Mouse (Mus musculus) embryonic facial prominence, embryonic 14.5 days (tissue): ENCODE results near the gene Mpv17. TPM values are rescaled to one million over a fixed set of nuclear protein-coding genes. Genes with fewer than 3 reads are reported as not detected.

Experiments used
- ATAC-seq: fragments of 200-750 bp; cut with Nextera tagmentation; 2 replicates; pipeline ENCODE4 v1.8.0; 2017; ENCODE audit warnings: low read depth, moderate number of reproducible peaks, moderate TSS enrichment
- DNase-seq: peaks from one replicate; pipeline ENCODE4 v3.0.0-alpha.2; 2015; ENCODE audit warnings: low spot score
- H3K27ac ChIP-seq: fragments of 300-500 bp; sonication (generic); replicated peaks from 2 replicates; pipeline ENCODE4 v1.5.1; 2014; ENCODE audit warnings: low read depth, mild to moderate bottlenecking, low read length, moderate library complexity
- H3K27me3 ChIP-seq: fragments of 300-500 bp; sonication (generic); replicated peaks from 2 replicates; pipeline ENCODE4 v1.6.1; 2014; ENCODE audit warnings: low read length; ENCODE audit not compliant: control insufficient read depth, insufficient read depth
- H3K36me3 ChIP-seq: fragments of 300-500 bp; sonication (generic); 2 replicates; pipeline ENCODE4 v1.6.1; 2014; ENCODE audit warnings: low read length, mixed read lengths; ENCODE audit not compliant: control insufficient read depth, insufficient read depth
- H3K4me1 ChIP-seq: fragments of 300-500 bp; sonication (generic); 2 replicates; pipeline ENCODE4 v1.6.1; 2014; ENCODE audit warnings: antibody characterized with exemption, low read length; ENCODE audit not compliant: control insufficient read depth, insufficient read depth
- H3K4me2 ChIP-seq: fragments of 300-500 bp; sonication (generic); 2 replicates; pipeline ENCODE4 v1.6.1; 2014; ENCODE audit warnings: low read depth, mild to moderate bottlenecking, low read length, moderate library complexity, mixed read lengths
- H3K4me3 ChIP-seq: fragments of 300-500 bp; sonication (generic); 2 replicates; pipeline ENCODE4 v1.5.1; 2014; ENCODE audit warnings: low read depth, mild to moderate bottlenecking, low read length
- H3K9ac ChIP-seq: fragments of 300-500 bp; sonication (generic); 2 replicates; pipeline ENCODE4 v1.6.1; 2014; ENCODE audit warnings: low read depth, mild to moderate bottlenecking, low read length, moderate library complexity, mixed read lengths
- H3K9me3 ChIP-seq: fragments of 300-500 bp; sonication (generic); 2 replicates; pipeline ENCODE4 v1.6.1; 2016; ENCODE audit warnings: low read length; ENCODE audit not compliant: control insufficient read depth
- WGBS: fragments of 180-500 bp; shearing (Covaris S2); extraction: QIAGEN DNeasy Blood & Tissue Kit; methylation state at CpG from one replicate; pipeline ENCODE4 v1.1.7; 2014; 5-methylcytosine and 5-hydroxymethylcytosine counted together
- polyA plus RNA-seq: library from polyadenylated mRNA; unstranded; fragments of >200 nt; fragmentation: Nextera tagmentation; extraction: Ambion mirVana; gene quantifications from 2 replicates; pipeline ENCODE4 v1.2.1, GENCODE M21; 2014

The Mpv17 gene
- polyA plus RNA-seq, 1 experiment from 2014 or later, result 47.7 TPM

DNA sequence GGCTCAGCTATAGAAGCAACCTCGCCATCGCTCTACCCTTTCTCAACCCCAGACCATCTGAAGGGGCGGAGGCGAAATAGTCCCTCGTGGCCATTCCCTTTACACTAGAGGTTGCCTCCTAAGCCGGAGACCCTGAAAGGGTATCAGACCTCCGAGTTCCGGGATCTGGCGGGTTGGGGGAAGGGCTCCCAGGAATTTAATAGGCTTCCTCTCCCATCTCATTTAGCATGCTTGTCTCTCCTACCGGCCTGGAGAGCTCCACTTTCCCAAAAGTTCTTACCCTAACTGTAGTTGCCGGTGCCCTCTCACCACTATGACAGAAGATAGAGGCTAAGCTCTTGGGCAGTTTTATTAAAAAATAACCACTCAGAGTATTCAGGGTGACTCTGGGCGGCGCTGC, 16.4 kb downstream of the Mpv17 start:
- WGBS, result under 1% methylated on average over 12 of the region's 13 CpGs
- H3K4me3 ChIP-seq, result peak overlapping the region; percentile 21
- no peak for DNase-seq

DNA sequence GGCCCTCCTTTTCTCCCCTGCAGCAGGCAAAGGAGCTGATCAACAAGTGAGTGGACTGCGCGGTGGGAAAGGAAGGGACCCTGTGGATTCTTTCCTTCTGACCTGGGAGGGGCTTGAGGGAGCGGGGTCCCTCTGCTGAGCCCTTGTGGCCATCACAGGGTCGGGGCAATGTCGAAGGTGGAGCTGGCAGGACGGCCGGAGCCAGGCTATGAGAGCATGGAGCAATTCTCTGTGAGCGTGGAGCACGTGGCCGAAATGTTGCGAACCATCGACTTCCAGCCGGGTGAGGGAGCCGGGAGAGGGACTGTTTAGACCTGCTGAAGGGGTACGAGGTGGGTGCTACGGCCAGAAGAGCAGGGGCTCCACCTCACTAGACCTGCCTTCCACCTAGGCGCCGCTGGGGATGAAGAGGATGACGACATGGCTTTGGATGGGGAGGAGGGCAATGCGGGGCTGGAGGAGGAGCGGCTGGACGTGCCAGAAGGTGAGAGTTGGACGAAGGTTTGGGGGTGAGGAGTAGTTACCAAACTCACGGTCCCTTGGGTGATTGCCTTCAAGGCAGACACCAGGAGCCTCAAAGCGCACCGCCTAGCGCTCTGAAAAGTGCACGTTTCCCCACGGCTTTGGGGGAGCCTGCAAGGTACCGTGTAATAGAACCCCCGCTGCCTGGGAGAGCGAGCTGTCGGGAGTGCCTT, 17.2 kb downstream of the Mpv17 start:
- peak overlapping the region; percentile 38; the same call in 1 of the 2 replicates for H3K4me2 ChIP-seq

More for the DNA sequence above, 16.4 kb downstream of the Mpv17 start:
- Histone ChIP-seq H3K9me3 (no peaks in the 10 kb centered on the region), H3K4me1 (no peaks in the 10 kb centered on the region), H3K27ac (no peak overlapping the region), H3K9ac (no peak overlapping the region), H3K4me2 (peak overlapping the region; percentile 38), H3K27me3 (peaks cover 66% of the 10 kb centered on the region), H3K36me3 (0 out of 2 replicates have a peak, but pooled peaks cover 10% of the 10 kb centered on the region)
- ATAC-seq, result no peak

DNA sequence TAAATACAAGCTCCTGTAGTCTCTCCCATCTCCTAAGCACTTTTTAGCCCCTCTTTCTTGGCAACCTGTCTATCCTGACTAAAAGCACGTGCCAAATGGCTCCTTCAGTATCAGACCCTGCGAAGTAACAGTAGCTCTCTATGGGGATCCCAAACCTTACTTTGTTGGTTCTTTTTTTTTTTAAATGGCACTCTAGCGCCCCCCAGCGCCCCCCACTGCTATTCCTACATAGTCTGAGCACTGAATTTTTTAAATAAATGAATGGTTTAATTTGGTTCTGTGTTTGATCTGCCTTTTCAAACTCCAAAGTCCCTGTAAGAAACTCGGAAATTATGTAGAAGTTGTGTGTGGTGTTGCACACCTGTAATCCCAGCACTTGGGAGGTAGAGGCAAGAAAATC, 28.0 kb downstream of the Mpv17 start:
- H3K4me2 ChIP-seq, result no peak overlapping the region
- no peak overlapping the region for H3K4me3 ChIP-seq
- no peak overlapping the region for H3K9ac ChIP-seq
- no peaks in the 10 kb centered on the region for H3K27me3 ChIP-seq
- DNase-seq (no peak), ATAC-seq (no peak)
- H3K4me1 ChIP-seq, result no peaks in the 10 kb centered on the region
- H3K36me3 ChIP-seq, result no peaks in the 10 kb centered on the region
- H3K27ac ChIP-seq, result no peak overlapping the region
- WGBS, result 43% methylated on average over 5 of the region's 5 CpGs
- H3K9me3 ChIP-seq, result no peaks in the 10 kb centered on the region

More for the DNA sequence above, 17.2 kb downstream of the Mpv17 start:
- 2% methylated on average over 28 of the region's 33 CpGs for WGBS
- H3K27me3 ChIP-seq, result peaks cover 66% of the 10 kb centered on the region
- no peak overlapping the region for H3K27ac ChIP-seq
- H3K4me3 ChIP-seq, result no peak overlapping the region
- H3K9ac ChIP-seq, result no peak overlapping the region
- ATAC-seq, result 0 out of 2 replicates have a peak, but pooled peaks have one; percentile 30
- no peak for DNase-seq
- H3K9me3 ChIP-seq, result no peaks in the 10 kb centered on the region
- H3K4me1 ChIP-seq, result no peaks in the 10 kb centered on the region
- H3K36me3 ChIP-seq, result 0 out of 2 replicates have a peak, but pooled peaks cover 8% of the 10 kb centered on the region

DNA sequence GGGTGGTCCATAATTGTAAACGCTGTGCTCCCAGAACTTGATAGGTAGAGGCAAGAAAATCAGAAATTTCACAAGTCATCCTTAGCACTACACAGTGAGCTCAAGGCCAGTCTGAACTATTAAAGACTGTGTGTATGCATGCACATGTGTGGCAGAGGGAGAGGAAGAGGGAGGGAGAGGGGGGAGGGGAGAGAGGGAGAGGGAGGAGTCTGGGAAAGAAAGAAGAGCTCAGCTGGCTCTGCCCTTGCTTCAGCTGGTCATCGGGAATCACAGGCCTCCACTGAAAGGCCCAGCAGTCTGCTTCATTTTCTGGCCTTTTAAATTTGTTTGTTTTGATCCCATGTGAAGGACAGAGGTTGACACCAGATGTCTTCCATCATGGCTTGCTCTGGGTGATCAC, 30.6 kb downstream of the Mpv17 start:
- no peak for ATAC-seq
- H3K4me1 ChIP-seq, result no peaks in the 10 kb centered on the region
- H3K4me3 ChIP-seq, result no peak overlapping the region

DNA sequence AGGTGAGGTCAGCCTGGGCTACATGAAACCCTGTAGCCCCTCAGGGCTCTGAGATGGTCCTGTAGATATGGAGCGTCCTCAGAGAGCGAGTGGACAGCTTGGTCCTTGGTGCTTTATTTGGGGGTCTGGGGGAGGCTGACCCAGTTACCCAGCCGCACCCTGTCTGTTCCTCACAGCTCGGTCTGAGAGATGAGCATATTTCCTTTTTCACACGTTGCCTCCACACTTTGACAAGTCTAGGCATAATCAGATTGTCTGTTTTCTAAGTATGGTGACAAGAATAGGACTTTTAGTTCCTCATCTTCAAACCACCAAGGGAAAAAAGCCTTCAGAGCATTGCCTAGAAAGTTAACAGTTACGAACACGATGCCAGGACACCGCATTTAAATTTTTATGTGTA, 32.9 kb downstream of the Mpv17 start:
- WGBS, result 83% methylated on average over 8 of the region's 8 CpGs

More for the DNA sequence above, 30.6 kb downstream of the Mpv17 start:
- WGBS, result 37% methylated on average over 2 of the region's 2 CpGs
- no peaks in the 10 kb centered on the region for H3K36me3 ChIP-seq
- DNase-seq, result no peak
- no peak overlapping the region for H3K27ac ChIP-seq
- no peaks in the 10 kb centered on the region for H3K27me3 ChIP-seq
- no peak overlapping the region for H3K4me2 ChIP-seq
- H3K9me3 ChIP-seq, result no peaks in the 10 kb centered on the region
- H3K9ac ChIP-seq, result no peak overlapping the region

DNA sequence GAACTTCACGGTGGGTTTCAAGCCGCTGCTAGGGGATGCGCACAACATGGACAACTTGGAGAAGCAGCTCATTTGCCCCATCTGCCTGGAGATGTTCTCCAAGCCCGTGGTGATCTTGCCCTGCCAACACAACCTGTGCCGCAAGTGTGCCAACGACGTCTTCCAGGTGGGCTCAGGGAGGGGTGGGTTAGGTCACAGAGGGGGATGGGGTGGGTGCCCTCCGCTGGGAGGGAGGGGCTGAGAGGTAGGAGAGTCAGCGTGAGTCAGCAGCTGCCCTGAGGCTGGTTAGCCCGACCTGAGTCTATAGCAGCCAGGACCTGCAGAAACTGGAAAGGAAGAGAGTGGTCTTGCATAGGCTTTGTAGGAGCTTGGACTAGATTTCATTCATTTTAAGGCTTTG, 37.1 kb downstream of the Mpv17 start:
- Histone ChIP-seq H3K27me3 (no peaks in the 10 kb centered on the region), H3K4me2 (no peak overlapping the region), H3K4me3 (no peak overlapping the region), H3K27ac (no peak overlapping the region), H3K36me3 (no peaks in the 10 kb centered on the region), H3K4me1 (no peaks in the 10 kb centered on the region), H3K9me3 (no peaks in the 10 kb centered on the region; the same call in 1 of the 2 replicates), H3K9ac (no peak overlapping the region)
- DNase-seq (no peak), ATAC-seq (no peak)
- 21% methylated on average over 10 of the region's 10 CpGs for WGBS

More for the DNA sequence above, 32.9 kb downstream of the Mpv17 start:
- H3K27ac ChIP-seq, result no peak overlapping the region
- H3K27me3 ChIP-seq, result no peaks in the 10 kb centered on the region
- H3K4me3 ChIP-seq, result no peak overlapping the region
- ATAC-seq (no peak), DNase-seq (no peak)
- no peaks in the 10 kb centered on the region for H3K36me3 ChIP-seq
- H3K9ac ChIP-seq, result no peak overlapping the region
- no peaks in the 10 kb centered on the region for H3K4me1 ChIP-seq
- H3K4me2 ChIP-seq, result no peak overlapping the region
- no peaks in the 10 kb centered on the region for H3K9me3 ChIP-seq

DNA sequence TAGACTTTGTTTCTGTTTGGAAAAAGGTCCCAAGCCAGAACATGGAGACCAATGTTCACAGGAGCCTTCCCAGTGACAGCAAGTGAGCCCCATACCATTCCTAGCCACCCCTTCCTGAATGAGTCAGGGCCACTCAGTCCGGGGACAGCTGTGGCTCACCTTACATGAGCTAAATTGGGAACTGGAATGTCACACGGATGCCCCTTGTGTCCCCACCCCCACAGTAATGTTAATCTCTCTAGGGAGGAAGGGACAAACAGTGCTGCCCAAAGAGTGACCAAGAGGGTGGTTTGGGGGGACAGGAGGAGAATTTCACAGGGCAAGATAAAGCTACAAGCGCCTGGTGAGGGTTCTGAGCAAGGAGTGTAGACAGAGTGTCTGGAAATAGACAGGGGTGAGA, 37.7 kb downstream of the Mpv17 start, which contains the start of gene Trim54:
Trim54 (plus strand) TSS at position 359 of the 400 bp plus-strand sequence.
- Histone ChIP-seq H3K27me3 (no peaks in the 10 kb centered on the region), H3K9ac (no peak within 1 kb of the TSS), H3K4me2 (no peak within 1 kb of the TSS), H3K36me3 (no peaks in the 10 kb centered on the region), H3K4me1 (no peaks in the 10 kb centered on the region), H3K27ac (no peak within 1 kb of the TSS), H3K9me3 (no peaks in the 10 kb centered on the region; the same call in 1 of the 2 replicates), H3K4me3 (no peak within 1 kb of the TSS)
- DNase-seq (no peak), ATAC-seq (peak; percentile 53; the same call in 1 of the 2 replicates)
- 32% methylated on average over 3 of the region's 3 CpGs for WGBS

DNA sequence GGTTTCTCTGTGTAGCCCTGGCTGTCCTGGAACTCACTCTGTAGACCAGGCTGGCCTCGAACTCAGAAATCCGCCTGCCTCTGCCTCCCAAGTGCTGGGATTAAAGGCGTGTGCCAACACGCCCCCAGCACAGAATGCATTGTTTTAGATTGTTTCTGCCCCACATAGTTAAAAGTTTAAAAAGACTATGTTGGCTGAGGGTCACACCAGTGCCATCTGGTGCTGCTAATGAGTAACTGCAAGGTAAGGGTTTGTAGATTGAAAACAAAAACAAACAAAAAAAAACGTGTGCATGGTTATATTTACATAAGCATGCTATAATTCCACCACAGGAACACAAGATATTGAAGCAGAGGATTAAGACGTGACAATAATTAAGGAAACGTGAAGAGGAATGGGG, 43.3 kb downstream of the Mpv17 start:
- H3K4me1 ChIP-seq, result no peaks in the 10 kb centered on the region
- no peak overlapping the region for H3K27ac ChIP-seq
- H3K36me3 ChIP-seq, result no peaks in the 10 kb centered on the region
- H3K4me2 ChIP-seq, result no peak overlapping the region
- ATAC-seq (no peak), DNase-seq (no peak)
- H3K27me3 ChIP-seq, result no peaks in the 10 kb centered on the region
- H3K4me3 ChIP-seq, result no peak overlapping the region
- no peak overlapping the region for H3K9ac ChIP-seq
- H3K9me3 ChIP-seq, result no peaks in the 10 kb centered on the region; the same call in 1 of the 2 replicates
- 34% methylated on average over 7 of the region's 7 CpGs for WGBS
